Mouse (Mus musculus): Measurements from ENCODE around the gene Slfn14. TPM values are rescaled to one million over a fixed set of nuclear protein-coding genes. Genes with fewer than 3 reads are reported as not detected.
"Not testable (repeated sequence)": the region's sequence is repeated elsewhere in the genome, so short reads cannot be mapped to it uniquely, and the experiment has no call there.

Gene Slfn14
- polyA plus RNA-seq, 1 experiment from 2014 or later = 0.05 TPM

DNA sequence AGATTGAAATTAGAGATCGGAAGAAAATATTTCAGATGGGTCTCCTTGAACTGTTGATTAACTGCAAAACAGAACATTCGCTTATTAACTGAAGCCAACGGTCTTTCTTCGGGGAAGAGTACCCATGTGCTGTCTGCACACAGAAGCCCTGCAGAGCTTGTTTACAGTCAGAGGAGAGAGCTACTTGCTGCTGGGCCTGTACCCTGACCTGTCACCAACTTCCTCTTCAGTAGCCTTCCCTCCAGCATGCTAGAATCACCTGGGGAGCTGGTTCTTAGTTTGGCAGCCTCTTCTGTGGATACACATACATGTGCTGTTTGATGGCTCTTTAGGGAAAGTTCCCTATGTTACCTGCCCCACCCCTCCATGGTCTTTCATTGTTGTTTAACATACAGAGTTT, 899 bp downstream of the Slfn14 start:
- no peak overlapping the region for H3K4me3 ChIP-seq (replicated peaks)
- H3K36me3 ChIP-seq = no peaks in the 10 kb centered on the region
- no peak overlapping the region for H3K9ac ChIP-seq
- 85% methylated on average over 4 of the region's 4 CpGs for WGBS
- H3K4me1 ChIP-seq = no peaks in the 10 kb centered on the region
- H3K27ac ChIP-seq (replicated peaks) = no peak overlapping the region
- no peaks in the 10 kb centered on the region for H3K9me3 ChIP-seq (replicated peaks)
- H3K27me3 ChIP-seq = no peaks in the 10 kb centered on the region
- no peak overlapping the region for H3K4me2 ChIP-seq (replicated peaks)
- ATAC-seq (ENCODE audit: insufficient number of reproducible peaks, low FRiP score, low TSS enrichment, low read depth) = no peak

DNA sequence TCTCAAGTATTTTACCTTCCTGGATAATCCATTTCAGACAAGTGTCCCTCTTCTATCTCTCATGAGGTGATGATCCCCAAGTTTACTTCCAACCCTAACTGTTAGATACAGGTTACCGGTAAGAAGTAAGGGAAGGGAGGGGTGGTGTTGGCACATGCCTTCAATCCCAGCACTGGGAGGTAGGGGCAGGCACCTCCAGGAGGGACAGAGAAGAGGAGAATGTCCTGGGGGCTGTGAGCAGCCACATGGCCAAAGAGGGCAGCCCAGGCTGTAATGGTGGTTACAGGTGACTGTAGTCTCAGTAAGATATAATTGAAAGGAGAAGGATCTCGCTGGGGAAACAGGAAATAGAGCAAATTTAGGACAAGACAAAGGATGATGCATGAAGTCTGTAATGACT, 4.4 kb downstream of the Slfn14 start:
- no peak overlapping the region for H3K9ac ChIP-seq
- WGBS = 50% methylated on average over 2 of the region's 2 CpGs

DNA sequence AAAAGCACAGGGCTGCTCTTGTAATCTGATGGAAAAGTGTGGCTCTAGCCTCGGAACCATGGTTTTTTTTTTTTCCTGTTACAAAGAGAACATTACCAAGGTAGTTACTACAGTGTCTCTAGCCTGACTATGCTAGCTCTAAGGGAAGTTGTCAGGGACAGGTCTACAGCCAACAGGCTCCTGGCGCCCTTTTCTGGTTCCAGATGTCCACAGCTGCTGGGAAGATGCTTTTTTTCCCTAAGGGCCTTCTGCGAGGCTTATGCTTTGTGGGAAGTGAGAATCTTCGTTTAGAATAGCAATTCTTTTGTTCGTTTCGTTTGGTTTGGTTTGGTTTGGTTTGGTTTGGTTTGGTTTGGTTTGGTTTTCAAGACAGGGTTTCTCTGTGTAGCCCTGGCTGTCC, 6.8 kb downstream of the Slfn14 start:
- no peaks in the 10 kb centered on the region for H3K36me3 ChIP-seq
- no peaks in the 10 kb centered on the region for H3K27me3 ChIP-seq
- ATAC-seq (ENCODE audit: insufficient number of reproducible peaks, low FRiP score, low TSS enrichment, low read depth) = no peak
- 70% methylated on average over 6 of the region's 6 CpGs for WGBS
- H3K4me1 ChIP-seq = no peaks in the 10 kb centered on the region
- H3K9me3 ChIP-seq (replicated peaks) = no peaks in the 10 kb centered on the region
- H3K4me3 ChIP-seq (replicated peaks) = no peak overlapping the region
- no peak overlapping the region for H3K9ac ChIP-seq
- no peak overlapping the region for H3K27ac ChIP-seq (replicated peaks)
- no peak overlapping the region for H3K4me2 ChIP-seq (replicated peaks)

More for the DNA sequence above, 4.4 kb downstream of the Slfn14 start:
- no peak overlapping the region for H3K4me2 ChIP-seq (replicated peaks)
- no peak for ATAC-seq (ENCODE audit: insufficient number of reproducible peaks, low FRiP score, low TSS enrichment, low read depth)
- no peaks in the 10 kb centered on the region for H3K27me3 ChIP-seq
- H3K36me3 ChIP-seq = no peaks in the 10 kb centered on the region
- no peaks in the 10 kb centered on the region for H3K9me3 ChIP-seq (replicated peaks)
- H3K4me3 ChIP-seq (replicated peaks) = no peak overlapping the region
- H3K27ac ChIP-seq (replicated peaks) = no peak overlapping the region
- H3K4me1 ChIP-seq = no peaks in the 10 kb centered on the region

DNA sequence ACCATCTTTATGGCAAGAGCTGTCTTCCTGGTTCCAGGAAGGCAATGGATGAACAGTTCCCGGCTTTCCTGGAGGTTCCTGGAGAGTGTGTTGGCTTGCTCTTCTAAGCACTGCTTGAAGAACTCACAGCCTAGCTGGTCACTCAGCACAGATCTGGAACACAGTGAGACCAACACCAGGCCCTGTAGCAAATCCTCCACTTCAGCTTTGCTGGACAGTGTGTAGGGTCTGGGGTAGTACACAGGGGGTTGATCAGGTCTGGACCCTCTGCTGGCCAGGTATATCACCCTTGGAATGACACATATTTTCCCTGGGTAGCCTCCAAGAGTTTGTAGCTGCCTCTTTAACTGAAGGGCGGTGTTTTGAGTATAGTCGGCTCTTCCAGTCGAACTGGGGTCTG, 7.5 kb downstream of the Slfn14 start:
- Histone ChIP-seq H3K27ac (replicated peaks) (no peak overlapping the region), H3K27me3 (no peaks in the 10 kb centered on the region), H3K4me2 (replicated peaks) (no peak overlapping the region), H3K4me3 (replicated peaks) (no peak overlapping the region), H3K9me3 (replicated peaks) (no peaks in the 10 kb centered on the region), H3K4me1 (no peaks in the 10 kb centered on the region), H3K36me3 (no peaks in the 10 kb centered on the region), H3K9ac (no peak overlapping the region)
- ATAC-seq (ENCODE audit: insufficient number of reproducible peaks, low FRiP score, low TSS enrichment, low read depth) = no peak
- 88% methylated on average over 4 of the region's 4 CpGs for WGBS

DNA sequence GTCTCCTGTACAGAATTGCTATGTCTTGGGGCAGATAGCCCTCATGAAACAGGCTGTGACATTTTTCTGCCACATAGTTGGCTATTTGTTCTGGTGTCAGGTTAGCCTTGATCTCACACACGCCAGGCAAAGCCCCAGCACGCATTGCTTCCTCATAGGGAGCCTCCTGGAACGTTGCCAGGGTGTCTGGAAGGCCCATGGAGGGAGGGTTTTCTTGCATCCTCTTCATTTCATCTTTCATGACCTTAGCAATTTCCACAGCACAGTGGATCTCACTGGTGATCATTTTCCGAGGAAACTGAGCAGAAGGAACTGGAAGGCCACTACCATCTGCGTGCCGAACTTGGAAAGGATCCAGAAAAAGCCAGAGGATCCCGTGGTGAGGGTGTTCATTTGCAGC, 10.3 kb downstream of the Slfn14 start:
- no peak overlapping the region for H3K27ac ChIP-seq (replicated peaks)
- ATAC-seq (ENCODE audit: insufficient number of reproducible peaks, low FRiP score, low TSS enrichment, low read depth) = no peak
- H3K27me3 ChIP-seq = no peaks in the 10 kb centered on the region
- no peaks in the 10 kb centered on the region for H3K9me3 ChIP-seq (replicated peaks)
- no peaks in the 10 kb centered on the region for H3K4me1 ChIP-seq
- no peak overlapping the region for H3K9ac ChIP-seq
- H3K4me3 ChIP-seq (replicated peaks) = no peak overlapping the region
- 59% methylated on average over 7 of the region's 7 CpGs for WGBS
- H3K36me3 ChIP-seq = no peaks in the 10 kb centered on the region
- H3K4me2 ChIP-seq (replicated peaks) = no peak overlapping the region

DNA sequence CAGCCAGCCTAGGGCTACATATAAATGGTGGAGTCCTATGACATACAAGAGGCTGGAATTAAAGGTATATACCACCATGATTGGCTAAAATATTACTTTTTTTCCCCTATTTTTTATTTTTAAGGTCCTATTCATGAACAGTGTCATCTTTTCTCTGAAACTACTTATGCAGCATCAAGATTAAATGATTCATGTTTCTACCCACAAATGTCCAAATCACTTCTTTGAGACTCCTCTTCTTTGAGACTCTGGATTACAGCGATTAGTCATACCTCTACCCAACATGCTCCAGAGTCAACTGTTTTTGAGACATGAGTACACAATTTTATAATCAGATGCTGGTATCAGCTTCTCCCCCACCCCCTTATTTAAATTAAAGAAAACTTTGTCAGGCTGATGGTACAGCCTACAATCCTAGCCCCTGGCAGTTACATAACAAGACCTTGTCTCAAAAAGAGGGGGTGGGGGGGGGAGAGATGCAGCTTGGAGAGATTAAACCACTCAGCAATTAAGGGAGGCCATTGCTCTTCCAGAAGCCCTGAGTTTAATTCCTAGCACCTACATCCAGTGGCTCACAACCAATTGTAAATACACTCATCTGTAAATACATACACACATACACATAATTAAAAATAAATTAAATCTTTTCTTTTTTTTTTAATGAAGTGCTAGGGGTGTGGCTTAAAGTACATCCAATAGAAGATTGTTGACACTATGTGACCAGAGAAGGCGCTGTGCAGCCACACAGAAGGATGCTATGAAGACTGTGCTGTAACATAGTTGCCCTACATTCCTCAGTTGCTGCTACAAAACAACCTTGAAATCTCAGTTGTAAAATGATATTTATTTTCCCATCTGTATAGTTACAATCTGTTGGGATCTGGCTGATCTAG, 14.3 kb downstream of the Slfn14 start:
- Histone ChIP-seq H3K9ac (no peak overlapping the region), H3K36me3 (no peaks in the 10 kb centered on the region), H3K4me1 (no peaks in the 10 kb centered on the region), H3K4me3 (replicated peaks) (no peak overlapping the region), H3K27ac (replicated peaks) (no peak overlapping the region), H3K4me2 (replicated peaks) (0 out of 2 replicates have a peak overlapping the region, but pooled peaks have one; percentile 69), H3K27me3 (no peaks in the 10 kb centered on the region), H3K9me3 (replicated peaks) (no peaks in the 10 kb centered on the region)
- 13% methylated on average over 2 of the region's 2 CpGs for WGBS
- no peak for ATAC-seq (ENCODE audit: insufficient number of reproducible peaks, low FRiP score, low TSS enrichment, low read depth)

DNA sequence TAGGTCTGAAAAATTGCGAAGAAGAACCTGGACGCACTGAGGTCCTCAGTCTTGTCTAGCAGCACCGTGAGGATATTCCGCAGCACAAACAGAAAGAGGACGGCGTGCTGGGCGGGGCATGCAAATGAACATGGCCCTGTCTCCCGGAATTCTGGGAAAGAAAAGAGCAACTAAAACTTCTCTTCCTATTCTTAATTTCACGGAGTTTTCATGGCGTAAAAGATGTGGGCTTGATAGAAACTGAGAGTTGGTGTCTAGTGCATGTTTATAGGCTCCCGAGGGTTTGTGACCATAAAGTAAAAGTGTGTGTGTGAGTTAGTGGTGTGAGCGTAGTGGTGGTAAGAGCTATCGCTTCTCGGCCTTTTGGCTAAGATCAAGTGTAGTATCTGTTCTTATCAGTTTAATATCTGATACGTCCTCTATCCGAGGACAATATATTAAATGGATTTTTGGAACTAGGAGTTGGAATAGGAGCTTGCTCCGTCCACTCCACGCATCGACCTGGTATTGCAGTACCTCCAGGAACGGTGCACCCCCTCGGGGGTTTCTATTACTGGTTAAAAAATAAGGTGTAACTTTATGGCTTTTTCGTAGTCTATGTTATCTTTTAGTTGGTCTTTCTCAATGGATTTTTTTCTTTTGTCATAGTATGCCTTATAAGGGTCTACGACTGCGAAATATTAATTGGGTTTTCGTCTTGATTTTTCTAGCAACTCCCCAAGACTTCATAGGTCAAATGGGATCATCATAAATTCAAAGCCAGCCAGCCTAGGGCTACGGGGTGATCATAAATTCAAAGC, 15.2 kb downstream of the Slfn14 start:
- no peaks in the 10 kb centered on the region for H3K27me3 ChIP-seq
- peak; percentile 87 for ATAC-seq (ENCODE audit: insufficient number of reproducible peaks, low FRiP score, low TSS enrichment, low read depth)
- no peaks in the 10 kb centered on the region for H3K9me3 ChIP-seq (replicated peaks)
- H3K4me2 ChIP-seq (replicated peaks) = peak overlapping the region; percentile 69
- WGBS = under 1% methylated on average over 26 of the region's 26 CpGs
- H3K9ac ChIP-seq = peak overlapping the region; percentile 51
- no peaks in the 10 kb centered on the region for H3K36me3 ChIP-seq
- peak overlapping the region; percentile 55 for H3K4me3 ChIP-seq (replicated peaks)
- H3K4me1 ChIP-seq = no peaks in the 10 kb centered on the region
- H3K27ac ChIP-seq (replicated peaks) = peak overlapping the region; percentile 79

DNA sequence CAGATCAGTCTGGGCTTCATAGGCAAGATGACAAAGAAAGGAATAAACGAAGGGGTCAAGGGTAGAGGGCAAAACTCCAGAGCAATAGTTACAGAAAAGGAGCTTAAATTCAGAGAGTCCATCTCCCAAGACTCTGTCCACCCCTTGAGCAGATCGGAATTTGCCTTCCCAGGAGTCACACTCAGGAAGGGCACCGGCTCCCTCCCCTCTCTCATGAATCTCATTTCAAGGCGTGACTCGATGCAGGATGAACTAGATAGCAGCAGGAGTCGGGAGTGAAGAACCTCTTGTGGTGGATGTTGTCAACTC, 15.7 kb downstream of the Slfn14 start:
- H3K27ac ChIP-seq (replicated peaks) = no peak overlapping the region
- WGBS = under 1% methylated on average over 6 of the region's 6 CpGs
- peak overlapping the region; percentile 69 for H3K4me2 ChIP-seq (replicated peaks)
- no peaks in the 10 kb centered on the region for H3K27me3 ChIP-seq
- no peaks in the 10 kb centered on the region for H3K36me3 ChIP-seq
- peak; percentile 21; the same call in 1 of the 2 replicates for ATAC-seq (ENCODE audit: insufficient number of reproducible peaks, low FRiP score, low TSS enrichment, low read depth)
- peak overlapping the region; percentile 55 for H3K4me3 ChIP-seq (replicated peaks)
- no peaks in the 10 kb centered on the region for H3K9me3 ChIP-seq (replicated peaks)
- H3K9ac ChIP-seq = peak overlapping the region; percentile 51
- no peaks in the 10 kb centered on the region for H3K4me1 ChIP-seq

DNA sequence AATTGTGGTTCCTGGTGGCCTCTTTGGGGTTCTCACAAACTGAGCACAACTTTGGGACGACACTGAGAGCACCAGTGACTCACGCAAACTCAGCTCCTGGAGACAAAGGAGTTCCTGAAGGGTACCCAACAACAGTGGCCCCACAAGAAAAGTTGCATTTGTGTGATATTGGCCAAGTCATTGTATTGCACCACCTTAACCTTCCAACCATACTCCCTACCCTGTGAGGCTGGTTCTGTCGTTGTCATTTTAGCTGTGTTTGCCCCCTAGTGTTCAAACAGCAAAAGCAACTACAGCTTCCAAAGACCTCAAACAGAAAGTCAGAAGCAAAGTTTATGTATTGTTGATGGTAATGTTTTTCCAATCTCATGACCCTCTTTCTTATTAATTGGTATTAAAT, 23.4 kb downstream of the Slfn14 start:
- no peak overlapping the region for H3K27ac ChIP-seq (replicated peaks)
- no peaks in the 10 kb centered on the region for H3K27me3 ChIP-seq
- no peak for ATAC-seq (ENCODE audit: insufficient number of reproducible peaks, low FRiP score, low TSS enrichment, low read depth)
- no peak overlapping the region for H3K9ac ChIP-seq
- H3K36me3 ChIP-seq = no peaks in the 10 kb centered on the region
- H3K4me1 ChIP-seq = no peaks in the 10 kb centered on the region
- 61% methylated on average over 3 of the region's 3 CpGs for whole genome bisulfite sequencing
- no peak overlapping the region for H3K4me2 ChIP-seq (replicated peaks)
- H3K9me3 ChIP-seq (replicated peaks) = no peaks in the 10 kb centered on the region
- no peak overlapping the region for H3K4me3 ChIP-seq (replicated peaks)

DNA sequence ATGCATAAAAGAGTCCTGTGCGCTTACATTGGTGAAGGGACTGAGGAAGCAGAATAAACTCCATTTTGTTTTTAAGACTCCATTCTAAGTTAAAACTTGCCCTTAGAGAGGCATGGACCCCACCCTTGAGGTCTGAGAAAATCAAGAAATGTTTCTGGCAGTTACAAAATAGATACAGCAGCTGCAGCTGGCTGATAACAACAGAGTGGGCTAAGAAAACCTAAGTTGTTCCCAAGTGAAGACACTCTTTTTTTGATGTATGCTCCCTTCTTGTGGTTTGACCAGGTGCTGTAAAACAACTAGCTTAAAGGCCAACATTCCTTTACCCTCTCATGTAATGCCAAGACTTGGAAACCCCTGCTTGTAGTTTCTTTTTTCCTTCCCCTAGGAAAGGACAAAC, 23.9 kb downstream of the Slfn14 start:
- no peak overlapping the region for H3K27ac ChIP-seq (replicated peaks)
- WGBS = 95% methylated on average over 1 of the region's 1 CpGs

DNA sequence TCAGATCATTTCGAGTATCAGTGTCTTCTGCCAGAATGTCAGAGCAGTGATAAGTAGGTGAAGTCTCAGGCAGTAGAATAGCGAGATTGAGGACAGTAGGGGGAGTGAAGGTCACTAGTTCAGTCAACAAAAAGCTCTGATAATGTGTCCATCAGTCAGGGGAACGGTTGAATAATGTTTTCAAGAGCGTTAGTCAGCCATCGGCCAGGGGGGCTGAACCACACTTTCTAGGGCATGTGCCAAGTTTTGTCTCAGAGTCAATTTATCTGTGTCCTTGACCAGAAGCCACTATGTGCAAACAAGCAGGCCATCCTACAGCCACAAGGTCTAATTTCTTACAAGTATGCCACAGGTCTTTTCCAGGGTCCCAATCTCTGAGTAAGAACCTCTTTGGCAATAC, 29.3 kb downstream of the Slfn14 start:
- not testable (repeated sequence) for H3K27ac ChIP-seq (replicated peaks); H3K9me3 ChIP-seq (replicated peaks); H3K4me1 ChIP-seq; ATAC-seq (ENCODE audit: insufficient number of reproducible peaks, low FRiP score, low TSS enrichment, low read depth); H3K27me3 ChIP-seq; H3K4me3 ChIP-seq (replicated peaks); H3K4me2 ChIP-seq (replicated peaks); H3K36me3 ChIP-seq; H3K9ac ChIP-seq
- 65% methylated on average over 5 of the region's 5 CpGs for WGBS

More for the DNA sequence above, 23.9 kb downstream of the Slfn14 start:
- Histone ChIP-seq H3K36me3 (no peaks in the 10 kb centered on the region), H3K27me3 (no peaks in the 10 kb centered on the region), H3K9ac (no peak overlapping the region), H3K4me2 (replicated peaks) (no peak overlapping the region), H3K4me3 (replicated peaks) (no peak overlapping the region), H3K4me1 (no peaks in the 10 kb centered on the region), H3K9me3 (replicated peaks) (no peaks in the 10 kb centered on the region)
- ATAC-seq (ENCODE audit: insufficient number of reproducible peaks, low FRiP score, low TSS enrichment, low read depth) = no peak
